Mouse (Mus musculus) liver, embryonic 14.5 days (tissue): ENCODE measurements around the gene Ppard.

ENCODE experiments used
- CTCF ChIP-seq: IDR thresholded peaks from 2 replicates; pipeline ENCODE4 v1.5.1; 2016; ENCODE audit warnings: antibody characterized with exemption, low read depth, control low read depth
- EP300 ChIP-seq: IDR thresholded peaks from 2 replicates; pipeline ENCODE4 v1.6.1; 2016; ENCODE audit warnings: antibody characterized with exemption, low read depth

- TF ChIP-seq CTCF (no peak), EP300 (no peak)
Observed at GRCm38 (mm10) chr17:28277721-28278120, 45.2 kb downstream of the Ppard start.
